Mouse (Mus musculus): ENCODE results near the gene Itga9. TPM values are rescaled to one million over a fixed set of nuclear protein-coding genes. Genes with fewer than 3 reads are reported as not detected.

Itga9 gene
- polyA plus RNA-seq, 2 experiments, result 1.4 to 2.8 TPM

DNA sequence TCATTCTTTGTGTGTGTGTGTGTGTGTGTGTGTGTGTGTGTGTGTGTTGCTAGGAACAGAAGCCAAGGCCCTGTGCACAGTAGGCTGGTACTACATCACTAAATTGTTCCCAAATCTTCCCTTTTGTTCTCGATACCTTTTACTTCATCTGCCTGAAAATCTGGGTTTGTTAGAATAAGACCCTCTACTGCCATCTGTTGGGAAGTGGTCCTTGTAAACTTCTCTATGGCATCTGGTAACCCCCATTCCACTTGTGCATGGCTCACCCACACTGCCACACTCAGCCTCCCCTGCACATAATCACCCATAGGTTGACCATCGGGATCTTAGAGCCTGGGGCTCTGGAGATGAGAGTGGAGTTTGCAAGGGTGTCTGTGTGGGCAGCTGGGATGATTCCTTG lies 288.6 kb downstream of the Itga9 start:
- no peak overlapping the region for H3K4me3 ChIP-seq (ENCODE audit: insufficient read depth in 1 of 2, low read depth in 2 of 2, low read length in 2 of 2)
- H3K4me2 ChIP-seq (ENCODE audit: low read depth), result no peak overlapping the region
- no peaks in the 10 kb centered on the region for H3K27me3 ChIP-seq (ENCODE audit: control insufficient read depth, insufficient read depth, low read length)
- no peak for ATAC-seq (ENCODE audit: insufficient read depth)
- no peaks in the 10 kb centered on the region for H3K9me3 ChIP-seq (ENCODE audit: control insufficient read depth, low read length)
- WGBS (ENCODE audit: insufficient replicate concordance), result 64% methylated on average over 2 of the region's 2 CpGs
- no peaks in the 10 kb centered on the region for H3K36me3 ChIP-seq (replicated peaks; ENCODE audit: control insufficient read depth, insufficient read depth, low read depth)
- no peaks in the 10 kb centered on the region for H3K4me1 ChIP-seq (replicated peaks; ENCODE audit: control insufficient read depth in 2 of 2, insufficient read depth in 2 of 2, low read length in 1 of 2)
- DNase-seq (ENCODE audit: low read depth in 3 of 3, low spot score in 3 of 3), result no peak
- H3K27ac ChIP-seq, result no peak overlapping the region
- TF ChIP-seq CTCF (IDR thresholded peaks at IDR 0.05; ENCODE audit: low read depth) (peak; percentile 13; the same call in 1 of the 2 replicates), EP300 (IDR thresholded peaks at IDR 0.05; ENCODE audit: low read depth) (no peak)
- no peak overlapping the region for H3K9ac ChIP-seq (replicated peaks)

DNA sequence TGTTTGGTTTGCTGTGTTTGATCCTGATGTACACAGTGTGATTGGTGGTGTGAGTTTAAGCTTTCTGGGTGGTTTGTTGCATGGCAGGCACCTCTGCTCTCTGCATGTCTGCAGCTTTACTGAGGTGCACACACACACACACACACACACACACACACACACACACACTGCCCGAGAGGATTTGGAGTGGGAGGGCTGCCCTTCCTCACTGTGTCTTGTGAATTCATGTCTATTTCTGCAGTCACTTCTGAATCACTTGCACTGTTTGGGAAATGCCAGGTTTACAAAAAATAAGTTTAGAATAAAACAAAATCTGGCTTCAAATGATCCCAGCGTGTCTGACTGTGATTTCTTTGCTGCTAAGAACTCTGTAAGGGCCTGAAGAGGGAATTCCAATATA lies 294.2 kb downstream of the Itga9 start:
- DNase-seq (ENCODE audit: low read depth in 3 of 3, low spot score in 3 of 3), result no peak
- Histone ChIP-seq H3K27ac (no peak overlapping the region), H3K4me2 (ENCODE audit: low read depth) (no peak overlapping the region), H3K9ac (replicated peaks) (no peak overlapping the region), H3K4me3 (ENCODE audit: insufficient read depth in 1 of 2, low read depth in 2 of 2, low read length in 2 of 2) (no peak overlapping the region), H3K27me3 (ENCODE audit: control insufficient read depth, insufficient read depth, low read length) (no peaks in the 10 kb centered on the region), H3K4me1 (replicated peaks; ENCODE audit: control insufficient read depth in 2 of 2, insufficient read depth in 2 of 2, low read length in 1 of 2) (no peaks in the 10 kb centered on the region), H3K9me3 (ENCODE audit: control insufficient read depth, low read length) (no peaks in the 10 kb centered on the region), H3K36me3 (replicated peaks; ENCODE audit: control insufficient read depth, insufficient read depth, low read depth) (no peaks in the 10 kb centered on the region)
- 55% methylated on average over 2 of the region's 2 CpGs for WGBS (ENCODE audit: insufficient replicate concordance)
- no peak for ATAC-seq (ENCODE audit: insufficient read depth)
- no peak for TF ChIP-seq EP300 (IDR thresholded peaks at IDR 0.05; ENCODE audit: low read depth)
- TF ChIP-seq CTCF (IDR thresholded peaks at IDR 0.05; ENCODE audit: low read depth), result no peak

DNA sequence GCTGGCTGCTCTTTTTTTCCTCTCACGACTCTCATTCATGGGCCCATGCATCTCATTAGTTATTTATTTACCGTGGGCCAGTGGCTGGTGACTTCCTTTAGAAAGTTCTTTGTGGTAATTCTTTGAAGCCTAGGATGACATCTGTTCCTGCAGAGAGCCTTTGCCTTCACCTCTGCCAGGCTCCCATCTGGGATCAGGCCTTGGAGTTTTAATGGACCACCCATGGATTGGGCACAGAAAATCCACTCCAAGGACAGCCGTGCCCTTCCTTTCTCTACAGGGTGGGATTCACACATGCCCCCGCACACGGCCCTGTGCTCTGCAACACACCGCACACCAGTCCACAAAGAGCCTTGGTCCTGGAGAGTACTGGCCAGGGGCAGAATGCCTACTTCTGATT lies 295.4 kb downstream of the Itga9 start:
- H3K27me3 ChIP-seq (ENCODE audit: control insufficient read depth, insufficient read depth, low read length), result no peaks in the 10 kb centered on the region
- DNase-seq (ENCODE audit: low read depth in 3 of 3, low spot score in 3 of 3) (no peak), ATAC-seq (ENCODE audit: insufficient read depth) (no peak)
- 60% methylated on average over 6 of the region's 6 CpGs for WGBS (ENCODE audit: insufficient replicate concordance)
- no peak overlapping the region for H3K4me3 ChIP-seq (ENCODE audit: insufficient read depth in 1 of 2, low read depth in 2 of 2, low read length in 2 of 2)
- no peaks in the 10 kb centered on the region for H3K9me3 ChIP-seq (ENCODE audit: control insufficient read depth, low read length)
- H3K4me1 ChIP-seq (replicated peaks; ENCODE audit: control insufficient read depth in 2 of 2, insufficient read depth in 2 of 2, low read length in 1 of 2), result no peaks in the 10 kb centered on the region
- H3K9ac ChIP-seq (replicated peaks), result no peak overlapping the region
- no peak for TF ChIP-seq EP300 (IDR thresholded peaks at IDR 0.05; ENCODE audit: low read depth)
- no peak for TF ChIP-seq CTCF (IDR thresholded peaks at IDR 0.05; ENCODE audit: low read depth)
- H3K4me2 ChIP-seq (ENCODE audit: low read depth), result no peak overlapping the region
- H3K36me3 ChIP-seq (replicated peaks; ENCODE audit: control insufficient read depth, insufficient read depth, low read depth), result no peaks in the 10 kb centered on the region
- no peak overlapping the region for H3K27ac ChIP-seq

DNA sequence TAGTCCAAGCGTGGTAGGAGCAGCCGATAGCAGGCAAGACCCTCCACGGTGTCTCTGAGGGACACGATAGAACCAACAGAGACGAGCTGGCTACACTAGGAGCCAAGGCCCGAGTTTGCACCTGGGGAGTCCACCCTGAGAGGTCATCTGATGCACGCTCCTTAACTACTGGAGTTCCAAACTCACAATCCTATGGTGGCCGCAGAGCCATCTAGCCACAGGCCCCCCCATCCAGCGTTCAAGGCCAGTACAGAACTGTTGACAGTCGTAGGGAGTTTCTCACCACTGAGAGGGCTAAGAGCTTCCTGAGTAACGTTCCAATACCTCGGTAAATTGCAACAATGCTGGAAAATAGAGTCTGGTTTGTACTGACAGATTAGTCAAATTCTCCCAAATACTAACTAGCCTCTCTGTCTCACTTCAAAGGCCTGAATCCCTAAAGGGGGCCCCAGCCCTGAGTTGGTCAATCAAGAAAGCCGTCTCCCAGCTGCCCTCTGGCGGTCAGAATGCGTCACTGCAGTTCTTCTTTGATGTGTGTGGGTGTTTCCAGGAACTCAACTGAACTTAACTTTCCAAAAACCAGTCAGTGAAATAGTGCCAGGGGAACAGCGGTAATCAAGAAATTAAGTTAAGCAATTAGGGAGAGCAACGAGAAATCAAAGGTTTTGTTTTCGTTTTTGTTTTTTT lies 301.6 kb downstream of the Itga9 start:
- H3K9ac ChIP-seq (replicated peaks), result no peak overlapping the region
- no peak overlapping the region for H3K27ac ChIP-seq
- WGBS (ENCODE audit: insufficient replicate concordance), result 43% methylated on average over 18 of the region's 18 CpGs
- ATAC-seq (ENCODE audit: insufficient read depth) (no peak), DNase-seq (ENCODE audit: low read depth in 3 of 3, low spot score in 3 of 3) (no peak)
- no peaks in the 10 kb centered on the region for H3K4me1 ChIP-seq (replicated peaks; ENCODE audit: control insufficient read depth in 2 of 2, insufficient read depth in 2 of 2, low read length in 1 of 2)
- no peaks in the 10 kb centered on the region for H3K36me3 ChIP-seq (replicated peaks; ENCODE audit: control insufficient read depth, insufficient read depth, low read depth)
- no peak overlapping the region for H3K4me3 ChIP-seq (ENCODE audit: insufficient read depth in 1 of 2, low read depth in 2 of 2, low read length in 2 of 2)
- H3K4me2 ChIP-seq (ENCODE audit: low read depth), result no peak overlapping the region
- no peaks in the 10 kb centered on the region for H3K27me3 ChIP-seq (ENCODE audit: control insufficient read depth, insufficient read depth, low read length)
- H3K9me3 ChIP-seq (ENCODE audit: control insufficient read depth, low read length), result no peaks in the 10 kb centered on the region
- TF ChIP-seq CTCF (IDR thresholded peaks at IDR 0.05; ENCODE audit: low read depth) (peak; percentile 89), EP300 (IDR thresholded peaks at IDR 0.05; ENCODE audit: low read depth) (no peak)

DNA sequence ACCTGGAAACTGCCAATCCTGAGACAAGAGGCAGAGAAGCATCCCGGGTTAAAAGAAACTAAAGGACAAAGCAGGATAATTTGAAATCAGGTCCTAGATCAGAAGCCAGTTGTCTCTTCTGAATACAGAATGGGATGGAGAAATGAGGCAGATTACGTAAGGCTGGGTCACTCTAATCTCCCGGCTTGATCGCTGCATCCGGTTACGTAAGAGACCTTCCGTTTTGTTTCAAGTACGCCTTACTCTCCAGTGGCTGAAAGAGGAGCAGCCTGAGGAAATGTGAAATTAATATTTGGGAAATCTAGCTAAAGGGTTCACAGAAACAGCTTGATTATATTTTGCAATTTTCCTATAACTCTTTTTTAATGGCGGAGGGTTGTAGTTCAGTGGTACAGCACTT lies 306.6 kb downstream of the Itga9 start:
- no peak for DNase-seq (ENCODE audit: low read depth in 3 of 3, low spot score in 3 of 3)
- H3K9ac ChIP-seq (replicated peaks), result no peak overlapping the region
- no peaks in the 10 kb centered on the region for H3K36me3 ChIP-seq (replicated peaks; ENCODE audit: control insufficient read depth, insufficient read depth, low read depth)
- H3K4me3 ChIP-seq (ENCODE audit: insufficient read depth in 1 of 2, low read depth in 2 of 2, low read length in 2 of 2), result no peak overlapping the region
- H3K4me1 ChIP-seq (replicated peaks; ENCODE audit: control insufficient read depth in 2 of 2, insufficient read depth in 2 of 2, low read length in 1 of 2), result no peaks in the 10 kb centered on the region
- no peak overlapping the region for H3K4me2 ChIP-seq (ENCODE audit: low read depth)
- no peaks in the 10 kb centered on the region for H3K27me3 ChIP-seq (ENCODE audit: control insufficient read depth, insufficient read depth, low read length)
- no peaks in the 10 kb centered on the region for H3K9me3 ChIP-seq (ENCODE audit: control insufficient read depth, low read length)
- ATAC-seq (ENCODE audit: insufficient read depth), result no peak
- TF ChIP-seq EP300 (IDR thresholded peaks at IDR 0.05; ENCODE audit: low read depth), result no peak
- TF ChIP-seq CTCF (IDR thresholded peaks at IDR 0.05; ENCODE audit: low read depth), result no peak
- WGBS (ENCODE audit: insufficient replicate concordance), result 44% methylated on average over 9 of the region's 9 CpGs
- no peak overlapping the region for H3K27ac ChIP-seq

Measured in liver, embryonic 14.5 days (tissue).